Mouse (Mus musculus) induced T-regulatory cell, adult 2 months (primary cell): ENCODE data around the gene Fam120b.

ENCODE experiments used
- DNase-seq: peaks from one replicate; pipeline ENCODE4 v3.0.0-alpha.2; 2012; ENCODE audit warnings: low read depth

Fam120b gene

DNA sequence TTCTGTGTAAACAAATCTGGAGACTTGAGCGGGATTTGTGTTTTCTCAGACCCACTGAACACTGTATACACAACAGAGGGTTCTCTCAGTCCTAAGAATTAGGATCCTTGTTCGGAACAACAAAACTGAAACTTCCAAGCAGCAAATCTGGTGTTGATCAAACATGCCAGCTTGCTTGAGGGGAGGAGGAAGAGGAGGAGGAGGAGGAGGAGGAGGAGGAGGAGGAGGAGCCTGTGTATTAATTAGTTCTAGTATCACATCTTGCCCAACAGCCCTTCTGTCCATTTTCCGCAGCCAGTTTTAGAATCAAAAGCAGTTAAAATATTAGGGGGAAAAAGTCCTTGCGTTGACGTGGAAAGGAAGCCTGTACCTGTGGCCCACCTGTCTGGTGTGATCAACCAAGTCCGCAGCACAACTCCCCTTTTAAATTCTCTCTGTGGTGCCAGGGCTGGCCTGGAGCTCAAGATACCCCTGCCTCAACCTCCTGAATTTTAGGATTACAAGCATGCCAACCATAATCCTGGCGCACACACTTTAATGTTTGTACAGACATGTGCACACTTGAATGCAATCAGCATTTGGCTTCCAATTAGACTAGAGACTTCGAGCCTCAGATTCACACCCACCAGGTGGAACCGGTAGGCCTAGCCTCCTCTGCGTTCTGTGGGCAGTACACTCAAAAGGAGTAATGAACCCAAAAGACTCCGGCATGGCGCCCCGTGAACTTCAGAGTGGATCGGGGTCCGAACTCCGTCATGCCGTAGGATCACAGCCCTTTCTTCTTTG is 16.1 kb upstream of the Fam120b start:
- DNase-seq = no peak

DNA sequence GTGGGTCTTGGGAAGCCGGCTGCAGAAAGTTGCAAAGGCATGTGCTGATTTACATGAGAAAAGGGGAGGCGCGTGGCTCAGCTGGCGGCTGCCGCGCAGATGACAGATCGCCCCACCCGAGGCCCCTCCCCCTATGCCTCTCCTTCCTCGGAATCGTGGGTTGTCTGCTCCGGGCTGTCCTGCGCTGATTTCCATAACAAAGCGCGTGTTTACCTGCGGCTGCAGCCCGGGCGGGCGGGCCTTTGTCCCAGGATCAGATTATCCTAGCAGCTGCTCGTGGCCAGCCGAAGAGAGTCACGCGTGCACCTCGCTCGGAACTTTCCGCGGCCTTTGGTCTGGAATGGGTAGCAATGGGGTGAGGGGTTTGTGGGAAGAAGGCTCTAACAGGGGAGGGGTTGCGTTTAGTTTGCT is 15.4 kb upstream of the Fam120b start:
- DNase-seq = peak; percentile 53

DNA sequence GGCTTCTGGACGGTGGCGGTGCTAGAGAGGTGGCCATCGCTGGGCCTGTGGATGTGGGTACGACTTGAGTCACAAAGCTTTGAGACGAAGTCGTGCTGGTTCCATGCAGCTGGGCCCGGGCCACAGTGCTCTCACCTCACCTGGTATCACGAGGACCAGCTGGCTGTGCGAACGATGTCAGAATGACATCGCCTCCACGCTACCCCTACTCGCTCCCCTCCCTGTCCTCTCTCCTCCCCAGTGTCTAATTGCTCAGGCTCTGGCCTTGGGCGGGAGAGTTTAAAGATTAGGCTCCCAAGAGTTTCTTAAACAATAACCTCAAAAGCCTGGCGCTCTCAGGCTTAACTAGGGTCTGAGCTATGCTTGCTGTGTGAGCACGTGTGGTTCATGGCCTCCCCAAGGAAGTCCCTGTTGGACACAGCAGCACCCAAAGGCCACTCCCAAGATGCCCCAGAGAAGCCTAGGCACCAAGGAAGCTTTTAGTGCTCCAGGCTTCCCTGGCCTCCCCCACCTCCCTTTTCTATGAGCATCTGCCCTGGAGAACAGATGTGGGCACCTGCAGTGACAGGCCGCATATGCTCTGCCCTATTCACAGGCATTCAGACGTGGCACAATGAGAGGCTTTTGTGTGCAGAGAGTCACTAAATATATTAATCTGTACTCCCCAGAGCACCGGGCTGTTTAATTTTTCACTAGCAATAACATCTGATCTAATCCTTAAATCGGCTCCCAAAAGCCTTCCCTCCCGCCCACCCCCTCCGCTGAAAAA is 14.7 kb upstream of the Fam120b start:
- no peak for DNase-seq

DNA sequence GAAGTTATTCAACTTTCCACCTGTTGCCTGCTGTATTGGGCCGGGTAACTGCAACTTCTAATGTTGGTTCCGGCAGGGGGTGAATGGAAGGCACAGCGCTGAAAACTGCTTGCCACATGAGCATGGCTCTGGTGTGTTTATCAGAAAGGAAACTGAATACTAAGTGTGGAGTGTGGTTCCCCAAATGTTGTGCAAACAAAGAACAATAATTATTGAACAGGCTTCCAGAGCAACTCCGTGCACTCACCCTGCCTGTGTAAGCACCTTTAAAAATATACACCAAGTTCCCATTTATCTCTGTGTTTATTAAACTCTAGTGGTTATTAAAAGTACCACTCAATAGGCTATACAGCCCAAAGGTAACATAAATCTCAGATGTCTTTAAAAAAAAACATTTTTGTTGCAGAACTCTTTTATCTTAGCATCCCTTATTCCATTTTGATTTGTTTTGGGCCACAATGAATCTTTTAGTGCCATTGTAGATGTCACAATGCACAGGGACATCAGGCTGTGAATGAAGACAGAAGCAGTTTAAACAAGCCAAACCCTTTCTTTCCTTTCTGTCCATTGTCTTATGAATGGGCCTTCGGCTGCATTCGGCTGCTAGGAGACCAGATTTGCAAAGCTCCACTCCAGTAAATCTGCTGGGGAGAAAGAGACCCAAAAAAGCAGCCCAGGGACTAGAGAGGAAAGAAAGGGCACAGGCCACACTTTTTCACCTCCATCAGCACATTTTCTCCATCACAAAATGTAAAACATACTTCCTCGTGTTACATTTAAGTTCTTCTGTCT is 13.9 kb upstream of the Fam120b start:
- DNase-seq = no peak

DNA sequence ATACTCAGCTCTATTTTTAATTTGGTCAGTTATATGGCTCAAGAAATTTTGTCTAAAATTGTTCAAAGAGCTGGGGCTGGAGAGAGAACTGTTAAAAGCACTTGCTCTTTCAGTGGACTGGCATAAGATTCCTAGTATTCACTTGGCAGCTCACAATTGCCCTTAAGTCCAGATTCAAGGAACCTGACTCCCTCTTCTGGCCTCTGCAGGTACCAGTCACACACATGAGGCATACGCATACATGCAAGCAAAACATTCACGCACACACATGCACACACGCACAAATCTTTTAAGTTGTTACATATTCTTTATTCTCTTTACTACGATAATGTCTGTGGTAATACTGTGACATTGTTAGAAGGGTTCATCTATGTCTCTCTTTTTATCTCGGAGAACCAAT is 12.6 kb upstream of the Fam120b start:
- DNase-seq = no peak

DNA sequence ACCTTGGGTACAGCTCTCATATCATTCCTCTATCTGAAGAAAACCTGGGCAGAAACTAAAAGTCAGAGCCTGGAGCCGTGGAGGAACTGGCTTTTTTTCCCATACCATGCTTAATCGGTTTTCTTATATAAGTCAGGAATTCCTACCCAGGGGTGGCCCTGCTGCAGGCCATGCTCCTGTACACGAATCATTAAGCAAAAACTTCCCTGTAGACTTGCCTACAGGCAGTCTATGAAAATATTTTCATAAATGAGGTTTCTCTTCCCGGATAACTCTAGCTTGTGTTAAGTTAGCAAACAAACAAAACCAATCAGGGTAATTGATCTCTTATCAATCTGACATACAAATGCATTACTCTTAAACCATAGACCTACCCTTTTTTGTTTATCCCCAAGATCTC is 7.1 kb upstream of the Fam120b start:
- no peak for DNase-seq

DNA sequence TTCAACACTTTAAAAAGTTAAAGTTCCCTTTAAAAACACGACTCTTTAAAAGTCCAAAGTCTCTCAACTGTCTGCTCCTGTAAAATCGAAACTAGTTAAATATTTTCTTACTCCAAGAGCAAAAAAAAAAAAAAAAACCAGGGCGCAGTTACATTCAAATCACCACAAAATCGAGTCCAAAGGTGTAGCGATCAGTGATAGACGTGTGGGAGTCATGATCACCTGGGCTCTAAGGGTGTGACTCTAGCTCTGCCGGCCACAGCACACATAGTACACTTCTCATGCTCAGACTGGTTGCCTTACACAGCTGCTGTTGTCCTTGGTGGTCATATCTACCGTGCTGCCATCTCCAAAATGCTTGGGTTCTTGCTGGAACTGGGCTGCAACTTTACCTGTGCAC is 6.6 kb upstream of the Fam120b start:
- no peak for DNase-seq

DNA sequence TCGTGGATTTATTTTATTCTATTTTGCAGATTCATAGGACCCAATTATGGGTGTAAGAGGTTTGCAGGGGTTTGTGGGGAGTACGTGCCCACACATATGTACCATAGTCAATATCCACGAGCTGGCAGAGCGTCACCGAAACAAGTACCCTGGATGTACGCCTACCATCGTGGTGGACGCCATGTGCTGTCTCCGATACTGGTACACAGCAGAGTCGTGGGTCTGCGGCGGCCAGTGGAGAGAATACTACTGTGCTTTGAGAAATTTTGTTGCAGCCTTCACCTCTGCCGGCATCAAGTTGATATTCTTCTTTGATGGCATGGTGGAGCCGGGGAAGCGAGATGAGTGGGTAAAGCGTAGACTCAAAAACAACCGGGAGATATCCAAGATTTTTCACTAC is 5.7 kb downstream of the Fam120b start:
- no peak for DNase-seq

DNA sequence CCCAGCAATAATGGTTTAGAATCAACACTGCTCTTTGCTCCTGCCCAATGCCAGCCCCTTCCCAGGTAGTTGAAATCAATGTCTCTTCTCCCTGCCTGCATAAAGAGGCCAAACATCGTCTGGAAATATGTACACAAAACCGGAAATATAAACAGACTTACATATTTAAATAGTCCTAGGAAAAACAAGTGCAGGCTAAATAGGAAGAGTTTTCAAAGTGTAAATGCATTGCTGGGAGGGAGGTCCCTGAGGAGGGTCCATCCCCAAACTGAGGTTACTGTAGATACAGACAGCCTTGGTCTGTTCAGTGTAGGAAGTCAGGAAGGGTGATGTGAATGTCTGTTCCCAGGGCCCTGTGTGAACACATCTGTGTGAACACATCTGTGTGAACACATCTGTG is 10.6 kb downstream of the Fam120b start:
- no peak for DNase-seq

DNA sequence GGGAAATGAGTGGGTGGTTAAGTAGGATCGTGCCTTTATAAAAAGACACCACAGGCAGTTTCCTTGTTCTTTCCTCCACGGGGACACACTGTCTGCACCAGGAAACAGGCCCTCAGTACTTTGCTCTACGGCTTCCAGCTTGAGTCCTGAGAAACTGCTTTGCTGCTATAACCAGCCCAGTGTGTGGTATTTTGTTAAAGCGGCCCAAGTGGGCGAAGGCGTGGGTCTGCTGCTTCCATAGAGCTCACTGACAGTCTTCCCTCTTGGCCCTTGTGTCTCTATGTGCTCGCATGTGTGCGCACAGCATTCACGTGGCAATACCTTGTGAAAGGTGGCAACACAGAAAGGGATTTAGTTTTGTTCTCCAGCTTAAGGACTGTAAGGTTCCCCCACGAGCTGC is 13.3 kb downstream of the Fam120b start:
- DNase-seq = no peak

DNA sequence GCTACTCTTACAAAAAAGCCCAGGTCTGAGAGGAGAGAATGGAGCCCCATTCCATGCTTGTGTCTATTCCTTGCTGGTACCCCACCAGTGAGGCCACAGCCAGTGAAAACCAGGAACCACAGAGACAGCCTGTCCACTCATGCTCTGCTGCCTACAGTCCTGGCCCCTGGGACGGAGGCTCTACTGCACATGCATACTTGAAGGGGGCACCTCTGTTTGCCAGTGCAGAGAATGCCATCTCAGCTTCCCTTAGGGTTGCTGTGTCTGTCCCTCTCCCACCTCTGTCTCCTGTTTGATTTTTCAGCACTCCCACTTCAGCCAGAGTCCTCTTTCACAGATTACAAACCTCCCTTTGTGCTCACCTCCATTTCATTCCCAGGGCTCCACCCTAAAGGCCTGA is 14.9 kb downstream of the Fam120b start:
- DNase-seq = no peak

DNA sequence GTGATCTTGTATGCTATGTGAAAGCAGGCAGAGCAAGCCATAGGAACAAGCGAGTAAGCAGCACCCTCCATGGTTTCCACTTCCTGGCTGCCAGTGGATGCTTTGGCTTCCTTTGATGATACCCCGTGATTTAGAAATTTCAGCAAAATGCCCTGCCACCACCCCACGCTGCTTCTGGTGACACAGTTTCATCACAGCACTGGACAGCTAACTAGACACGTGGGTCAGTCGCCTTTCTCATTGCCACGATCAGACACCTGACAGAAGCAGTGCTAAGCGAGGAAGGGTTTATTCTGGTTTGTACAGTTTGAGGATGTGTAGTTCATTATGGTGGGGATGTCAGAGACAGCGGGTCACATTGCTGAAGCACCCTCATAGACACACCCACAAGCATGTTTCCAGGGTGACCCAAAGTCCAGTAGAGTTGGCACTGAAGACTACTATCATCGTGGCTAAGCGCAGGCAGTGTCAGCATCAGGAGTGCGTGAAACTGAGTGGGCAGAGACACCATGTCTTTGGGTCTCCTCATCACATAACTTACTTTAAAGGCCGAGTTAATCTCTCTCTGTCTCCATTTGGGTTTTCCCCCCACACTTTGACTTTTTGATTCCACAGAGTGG is 20.7 kb downstream of the Fam120b start:
- no peak for DNase-seq

DNA sequence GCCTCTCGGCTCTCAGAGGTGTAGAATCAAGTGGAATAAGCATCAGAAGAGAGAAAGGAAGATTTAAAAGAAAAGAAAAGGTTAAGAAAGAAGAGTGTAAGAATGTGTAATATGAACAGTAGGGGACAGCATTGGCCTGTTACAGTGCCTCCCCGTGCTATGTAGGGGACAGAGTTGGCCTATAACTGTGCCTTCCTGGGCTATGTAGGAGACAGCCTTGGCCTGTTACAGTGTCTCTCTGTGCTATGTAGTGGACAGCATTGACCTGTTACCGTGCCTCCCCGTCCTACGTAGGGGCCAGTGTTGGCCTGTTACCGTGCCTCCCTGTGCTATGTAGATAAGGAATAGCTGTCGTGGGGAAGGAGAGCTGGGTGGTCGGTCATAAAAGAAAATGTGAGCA is 23.5 kb downstream of the Fam120b start:
- DNase-seq = no peak

DNA sequence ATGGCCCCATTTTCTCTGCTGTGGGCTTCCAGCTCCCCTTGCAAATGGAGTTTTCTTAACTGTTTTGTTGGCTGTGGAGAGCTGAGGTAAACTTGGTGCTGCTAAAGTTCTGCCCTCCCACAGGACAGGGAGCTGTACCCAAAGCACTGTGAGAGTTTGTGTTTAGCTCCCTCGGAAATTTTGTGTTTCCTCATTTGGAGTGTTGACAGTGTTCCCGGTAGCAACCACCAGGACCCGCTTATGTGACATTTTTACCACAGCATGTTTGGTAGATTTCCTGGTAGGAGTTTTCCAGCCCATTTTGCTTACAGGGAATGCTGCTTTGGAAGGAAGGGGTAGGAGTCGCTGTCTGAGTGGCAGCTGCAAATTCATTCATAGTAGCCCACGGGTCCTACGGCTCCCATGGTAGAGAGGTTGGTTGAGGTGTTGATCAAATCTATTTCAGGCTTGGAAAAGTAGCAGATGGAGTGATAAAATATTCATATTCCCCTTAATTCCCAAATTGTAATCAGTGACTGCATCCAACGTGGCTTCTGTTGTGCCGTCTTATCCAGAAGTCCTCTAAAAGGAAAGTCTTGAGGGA is 24.1 kb downstream of the Fam120b start:
- no peak for DNase-seq

DNA sequence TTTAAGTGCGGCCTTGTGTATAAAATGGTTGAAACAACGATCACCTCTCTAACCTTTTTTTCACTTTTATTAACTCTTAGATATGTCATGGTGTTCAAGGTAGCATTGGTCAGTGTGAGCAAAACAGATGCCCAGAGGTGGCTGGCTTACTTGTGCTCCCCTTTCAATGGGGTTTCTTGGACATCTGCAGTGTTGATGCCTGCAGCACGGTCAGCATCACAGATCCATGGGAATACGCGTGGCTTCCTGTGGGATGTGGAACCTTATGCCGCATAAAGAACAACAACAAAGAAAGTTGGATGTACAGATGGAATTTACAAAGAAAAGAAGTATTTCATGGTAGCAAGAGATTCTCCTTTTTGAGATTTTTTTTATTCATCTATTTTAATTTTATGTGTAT is 25.4 kb downstream of the Fam120b start:
- DNase-seq = no peak

DNA sequence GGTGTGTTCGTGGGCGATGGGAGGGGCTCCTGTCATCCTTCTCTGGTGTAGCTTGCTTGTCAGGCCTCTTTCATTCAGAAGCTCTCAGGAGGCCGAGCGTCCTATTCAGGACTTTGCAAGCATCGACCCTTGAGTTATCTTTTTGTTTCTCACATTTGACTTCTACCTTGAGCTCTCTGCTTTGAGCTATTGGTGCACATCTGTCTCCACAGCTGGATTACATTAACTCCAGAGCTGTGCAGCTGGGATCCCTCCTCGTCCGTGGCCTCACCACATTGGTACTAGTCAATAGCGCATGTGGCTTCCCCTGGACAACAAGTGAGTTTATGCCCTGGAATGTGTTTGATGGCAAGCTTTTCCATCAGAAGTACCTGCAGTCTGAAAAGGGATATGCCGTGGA is 26.7 kb downstream of the Fam120b start:
- no peak for DNase-seq

DNA sequence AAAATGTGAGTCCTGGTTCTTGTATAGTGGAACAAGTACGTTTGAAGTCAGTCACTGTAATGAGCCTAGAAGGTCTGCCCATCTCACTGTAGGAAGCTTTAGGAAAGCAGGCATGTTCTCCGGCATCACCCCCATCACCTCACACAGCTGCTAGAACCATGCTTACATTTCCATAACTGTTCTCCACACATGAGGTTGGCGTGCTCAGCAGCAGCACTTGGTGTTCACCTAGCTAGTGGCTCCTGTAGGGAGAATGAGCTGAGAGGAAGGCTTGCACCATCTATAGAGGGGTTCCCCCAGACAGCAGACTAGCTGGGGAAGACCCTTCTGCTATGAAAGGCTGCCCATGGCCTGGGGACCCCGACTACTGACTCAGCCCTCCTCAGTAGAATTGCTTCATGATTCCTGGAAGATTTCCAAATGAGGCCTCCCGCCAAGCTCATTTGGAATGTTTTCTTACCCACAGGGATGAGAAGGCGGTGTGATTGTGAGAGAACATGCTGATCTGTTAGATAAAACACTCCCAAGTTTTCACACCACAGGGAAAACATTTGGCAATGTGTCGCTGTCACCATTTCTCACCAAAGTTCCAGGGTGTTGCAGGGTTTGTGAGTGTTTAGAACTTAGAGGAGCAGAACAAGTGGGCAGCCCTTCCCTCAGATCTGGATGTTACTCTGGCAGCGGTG is 27.2 kb downstream of the Fam120b start:
- no peak for DNase-seq

DNA sequence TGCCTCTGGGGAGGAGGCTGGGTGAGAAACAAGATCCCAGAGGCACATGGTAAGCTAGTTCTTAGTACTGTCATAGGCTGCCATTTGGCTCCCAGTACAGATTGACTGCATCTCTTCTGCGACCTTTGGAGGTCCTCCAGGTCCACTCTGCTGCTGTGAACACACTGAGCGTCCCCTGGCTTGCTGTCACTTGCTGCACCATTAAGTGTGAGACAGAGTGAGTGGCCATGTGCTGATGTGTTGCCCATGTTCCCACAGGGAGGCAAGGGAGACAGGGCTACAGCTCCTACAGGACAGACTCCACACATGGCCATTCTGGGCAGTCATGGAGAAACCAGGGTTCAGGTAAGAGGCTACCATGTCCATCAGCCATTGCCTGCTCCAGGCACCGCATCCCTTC is 29.9 kb downstream of the Fam120b start:
- DNase-seq = no peak

DNA sequence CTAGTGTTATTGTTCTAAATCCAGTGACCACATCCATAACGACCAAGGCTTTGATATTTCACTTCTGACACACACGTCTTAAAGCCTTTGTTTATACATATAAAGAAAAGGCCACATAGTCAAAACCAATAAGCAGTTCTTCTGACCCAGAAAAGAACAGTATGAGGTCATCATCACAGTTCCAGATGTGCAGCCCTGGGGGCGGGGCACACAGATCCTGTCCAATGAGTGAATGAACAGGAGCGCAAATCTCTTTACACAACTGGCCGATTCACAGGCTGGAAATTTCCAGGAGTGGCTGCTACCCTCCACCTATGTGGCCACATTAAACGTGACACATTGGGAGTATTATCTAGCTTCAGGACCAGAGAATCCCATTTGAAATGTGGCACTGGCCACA is 33.4 kb downstream of the Fam120b start:
- DNase-seq = no peak

DNA sequence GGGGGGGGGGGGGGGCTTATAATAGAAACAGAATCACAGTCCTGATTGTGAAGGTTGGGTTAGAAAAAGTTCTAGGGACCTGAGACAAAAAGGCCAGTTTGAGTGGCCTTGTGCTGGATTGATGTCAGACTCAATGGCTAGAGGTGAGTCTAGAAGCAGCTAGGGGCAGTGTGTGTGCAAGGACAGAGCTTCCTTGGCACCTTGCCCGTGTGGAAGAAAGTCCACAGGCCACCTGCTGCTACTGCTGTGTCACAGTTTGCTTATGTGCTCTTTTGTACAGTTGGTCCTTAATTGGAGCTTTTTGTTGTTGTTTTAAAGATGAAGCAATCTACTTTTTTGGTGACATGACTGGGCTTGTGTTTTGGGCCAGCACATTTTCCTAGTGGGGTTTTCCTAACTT is 33.9 kb downstream of the Fam120b start:
- no peak for DNase-seq

DNA sequence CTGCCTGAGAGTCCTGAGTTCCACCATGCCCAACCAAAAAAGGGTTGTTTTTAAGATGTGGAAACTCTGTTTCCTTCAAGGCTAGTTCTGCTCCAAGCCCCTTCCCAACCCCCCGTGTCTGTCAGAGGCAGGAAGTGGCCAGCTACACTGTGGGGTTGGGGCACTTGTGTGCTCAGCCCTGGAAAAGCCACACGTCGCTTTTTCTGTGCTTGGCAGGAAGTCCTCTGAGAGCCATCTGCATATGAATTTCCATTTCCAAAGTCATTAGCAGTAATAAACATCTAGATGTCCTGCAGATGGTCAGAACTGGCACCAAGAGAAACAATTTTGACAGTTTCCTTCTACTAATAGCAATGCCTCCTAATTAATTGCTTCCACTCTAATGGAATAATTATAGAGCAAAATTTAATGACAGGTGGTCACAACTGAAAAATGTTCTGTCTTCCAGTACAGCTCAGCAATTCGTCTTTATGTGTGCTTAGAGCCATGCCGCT is 35.1 kb downstream of the Fam120b start:
- peak; percentile 9 for DNase-seq
